Mouse (Mus musculus): ENCODE results near the gene Dlat. TPM values are rescaled to one million over a fixed set of nuclear protein-coding genes. Genes with fewer than 3 reads are reported as not detected.

The Dlat gene
- polyA plus RNA-seq (2012; rRNA removed), result 16.3 and 27.9 TPM in 2 replicates

GRCm38 (mm10) chr9:50659392-50660217 is at the start of gene Dlat:
Gene Dlat (minus strand): TSS chr9:50659780.

GRCm38 (mm10) chr9:50616766-50617603 is 42.6 kb downstream of the Dlat start, which contains the start of the genes Pih1d2 and Nkapd1:
Gene Pih1d2 (plus strand): TSS chr9:50617321.
Gene Nkapd1 (minus strand): TSS chr9:50617464.

DNA sequence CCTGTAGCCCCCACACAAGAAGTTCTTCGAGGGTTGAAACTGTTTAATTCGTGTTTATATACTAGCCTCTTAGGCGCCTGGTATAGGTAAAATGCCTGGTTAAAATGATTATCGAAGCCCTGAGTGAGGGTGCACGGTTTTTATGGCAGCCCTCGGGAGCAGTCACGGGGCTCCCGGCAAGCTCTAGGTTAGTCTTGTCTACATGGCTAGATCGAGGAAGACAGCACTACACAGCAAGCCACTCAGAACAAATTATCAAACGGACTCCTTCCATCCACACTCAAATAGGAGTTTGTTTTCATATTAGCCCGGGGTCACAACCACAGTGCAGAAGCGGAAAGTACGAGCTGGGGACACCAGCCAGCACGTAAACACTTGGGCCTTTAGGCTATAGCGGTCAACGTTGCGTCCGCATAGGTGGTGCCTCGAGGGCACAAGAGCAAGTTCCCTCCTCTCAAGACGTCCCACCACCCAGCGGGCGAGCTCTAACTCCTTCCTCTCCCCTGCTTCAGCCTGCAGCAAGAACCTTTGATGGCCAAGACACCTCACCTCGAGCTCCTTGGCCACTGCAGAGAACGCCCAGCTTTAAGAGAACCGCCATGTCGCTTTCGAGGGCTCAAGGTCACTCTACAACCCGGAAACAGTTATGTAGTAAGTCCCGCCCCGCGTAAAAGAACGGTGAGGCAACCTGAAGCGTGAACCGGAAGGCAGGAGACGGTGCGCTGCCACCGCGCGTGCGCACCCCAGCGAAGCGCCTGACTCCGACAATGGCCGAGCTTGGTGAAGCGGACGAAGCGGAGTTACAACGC is 56.2 kb downstream of the Dlat start, which contains the start of the genes Sdhd and Timm8b:
Gene Sdhd (minus strand): TSS at position 624 of the 809 bp plus-strand sequence.
Gene Timm8b (plus strand): TSS at position 722 of the 809 bp plus-strand sequence.

Other genes starting within 250 kb of the Dlat start
- 317 and 452 TPM in 2 replicates for gene Plet1, start 165.3 kb downstream of the Dlat start, polyA plus RNA-seq (2012; rRNA removed)
- 42.0 and 50.7 TPM in 2 replicates for gene Pts, start 131.1 kb downstream of the Dlat start, polyA plus RNA-seq (2012; rRNA removed)
- 3.3 and 5.7 TPM in 2 replicates for gene Il18, start 105.0 kb downstream of the Dlat start, polyA plus RNA-seq (2012; rRNA removed)
- gene Bco2, start 104.6 kb downstream of the Dlat start, polyA plus RNA-seq (2012; rRNA removed), result 0.60 and 0.83 TPM in 2 replicates
- gene Tex12, start 98.5 kb downstream of the Dlat start, polyA plus RNA-seq (2012; rRNA removed), result not detected in 2 replicates
- 151 and 180 TPM in 2 replicates for gene Sdhd, start 56.0 kb downstream of the Dlat start, polyA plus RNA-seq (2012; rRNA removed)
- gene Timm8b, start 55.9 kb downstream of the Dlat start, polyA plus RNA-seq (2012; rRNA removed), result 96.7 and 132 TPM in 2 replicates
- 2.1 and 4.0 TPM in 2 replicates for gene Pih1d2, start 42.5 kb downstream of the Dlat start, polyA plus RNA-seq (2012; rRNA removed)
- gene Nkapd1, start 42.3 kb downstream of the Dlat start, polyA plus RNA-seq (2012; rRNA removed), result 4.7 and 6.4 TPM in 2 replicates
- 6.7 and 7.7 TPM in 2 replicates for gene Dixdc1, start 79.7 kb upstream of the Dlat start, polyA plus RNA-seq (2012; rRNA removed)
- 6.0 and 6.2 TPM in 2 replicates for gene 2310030G06Rik, start 86.8 kb upstream of the Dlat start, polyA plus RNA-seq (2012; rRNA removed)
- 67.2 and 114 TPM in 2 replicates for gene Cryab, start 91.5 kb upstream of the Dlat start, polyA plus RNA-seq (2012; rRNA removed)
- 32.9 and 41.2 TPM in 2 replicates for gene Hspb2, start 92.6 kb upstream of the Dlat start, polyA plus RNA-seq (2012; rRNA removed)
- gene Fdxacb1, start 108.5 kb upstream of the Dlat start, polyA plus RNA-seq (2012; rRNA removed), result 3.2 and 3.9 TPM in 2 replicates
- 27.7 and 30.8 TPM in 2 replicates for gene Alg9, start 115.2 kb upstream of the Dlat start, polyA plus RNA-seq (2012; rRNA removed)
- 27.7 and 46.9 TPM in 2 replicates for gene 1110032A03Rik, start 115.7 kb upstream of the Dlat start, polyA plus RNA-seq (2012; rRNA removed)
- 9.0 and 10.2 TPM in 2 replicates for gene Ppp2r1b, start 185.5 kb upstream of the Dlat start, polyA plus RNA-seq (2012; rRNA removed)

Measured in ovary, adult 2 months (tissue).